Mouse (Mus musculus) forebrain, embryonic 16.5 days (tissue): ENCODE measurements at regions not wholly inside any gene's neighbourhood (a gene's known extent, or its start where the extent isn't known, plus 50 kb on each side); places are given as distances from the start of the nearest gene placed in this dataset.

Experiments used
- ATAC-seq: fragments of 200-750 bp; cut with Nextera tagmentation; 2 replicates; pipeline ENCODE4 v1.8.0; 2017; ENCODE audit warnings: mild to moderate bottlenecking, moderate library complexity
- H3K27ac ChIP-seq: fragments of 300-500 bp; sonication (generic); 2 replicates; pipeline ENCODE4 v1.5.1; 2014; ENCODE audit warnings: low read length, control low read depth
- H3K27me3 ChIP-seq: fragments of 300-500 bp; sonication (generic); replicated peaks from 2 replicates; pipeline ENCODE4 v1.6.1; 2014; ENCODE audit warnings: low read length; ENCODE audit not compliant: control insufficient read depth, insufficient read depth
- H3K36me3 ChIP-seq: fragments of 300-500 bp; sonication (generic); 2 replicates; pipeline ENCODE4 v1.6.1; 2014; ENCODE audit not compliant: control insufficient read depth, insufficient read depth
- H3K4me1 ChIP-seq: fragments of 300-500 bp; sonication (generic); replicated peaks from 2 replicates; pipeline ENCODE4 v1.6.1; 2014; ENCODE audit warnings: low read length; ENCODE audit not compliant: control insufficient read depth, insufficient read depth
- H3K4me2 ChIP-seq: fragments of 300-500 bp; sonication (generic); 2 replicates; pipeline ENCODE4 v1.6.1; 2014; ENCODE audit warnings: mild to moderate bottlenecking, low read length, control low read depth
- H3K4me3 ChIP-seq: fragments of 300-500 bp; sonication (generic); replicated peaks from 2 replicates; pipeline ENCODE4 v1.5.1; 2014; ENCODE audit warnings: mild to moderate bottlenecking, low read length, control low read depth
- H3K9ac ChIP-seq: fragments of 300-500 bp; sonication (generic); replicated peaks from 2 replicates; pipeline ENCODE4 v1.6.1; 2014; ENCODE audit warnings: low read depth, low read length, control low read depth
- H3K9me3 ChIP-seq: fragments of 300-500 bp; sonication (generic); 2 replicates; pipeline ENCODE4 v1.6.1; 2016; ENCODE audit warnings: low read length; ENCODE audit not compliant: control insufficient read depth
- WGBS: fragments of 180-500 bp; shearing (Covaris S2); extraction: QIAGEN DNeasy Blood & Tissue Kit; methylation state at CpG from one replicate; pipeline ENCODE4 v1.1.7; 2014; 5-methylcytosine and 5-hydroxymethylcytosine counted together

DNA sequence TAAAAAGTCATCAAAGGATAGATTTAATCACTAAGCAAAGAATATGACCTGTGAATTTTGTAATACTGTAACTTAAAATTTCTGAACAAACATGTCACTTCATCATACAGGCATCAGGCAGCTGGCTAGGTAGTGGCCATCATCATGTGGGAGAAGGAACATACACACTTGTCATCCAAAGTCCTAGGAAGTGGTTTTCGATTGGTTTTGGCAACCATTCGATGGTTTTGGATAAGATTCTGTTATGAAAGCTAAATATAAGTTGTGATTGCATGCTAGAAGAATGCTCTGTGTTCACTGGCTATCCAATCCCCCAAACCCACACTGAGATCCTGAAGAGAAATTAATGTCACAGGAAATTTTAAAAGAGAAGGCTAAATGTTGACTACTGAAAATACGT, 207.7 kb downstream of the Gm7489 start:
- Histone ChIP-seq H3K4me2 (no peak overlapping the region), H3K27ac (no peak overlapping the region), H3K27me3 (no peaks in the 10 kb centered on the region), H3K4me3 (no peak overlapping the region), H3K9me3 (no peaks in the 10 kb centered on the region), H3K4me1 (no peaks in the 10 kb centered on the region), H3K36me3 (no peaks in the 10 kb centered on the region), H3K9ac (no peak overlapping the region)
- ATAC-seq, result no peak
- WGBS, result 96% methylated on average over 3 of the region's 3 CpGs

GRCm38 (mm10) chr15:54097498-54097897, 212.8 kb downstream of the Gm7489 start:
- Histone ChIP-seq H3K27ac (no peak overlapping the region), H3K9me3 (no peaks in the 10 kb centered on the region), H3K9ac (no peak overlapping the region), H3K36me3 (no peaks in the 10 kb centered on the region), H3K4me1 (no peaks in the 10 kb centered on the region), H3K4me2 (no peak overlapping the region), H3K27me3 (no peaks in the 10 kb centered on the region), H3K4me3 (no peak overlapping the region)
- ATAC-seq, result no peak
- 75% methylated on average over 2 of the region's 2 CpGs for WGBS

DNA sequence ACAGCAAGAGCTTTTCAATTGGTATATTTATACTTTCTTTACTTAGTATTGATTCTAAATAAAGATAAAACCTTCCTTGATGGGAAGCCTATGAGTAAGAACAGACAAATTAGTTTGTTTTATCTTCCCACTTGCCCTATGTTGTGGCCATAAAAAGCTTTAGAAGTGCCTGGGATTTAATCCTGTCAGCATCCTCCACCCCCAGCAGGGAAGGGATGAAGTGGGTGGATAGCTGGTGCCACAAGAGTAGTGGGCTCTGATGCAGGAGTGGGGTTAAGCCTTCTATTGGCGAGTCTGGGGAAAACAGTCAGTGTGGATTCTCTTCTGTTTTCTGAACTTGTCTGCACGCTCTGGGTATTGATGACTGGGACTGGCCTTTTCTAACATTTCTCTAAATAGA, 227.7 kb downstream of the Gm7489 start:
- Histone ChIP-seq H3K27ac (no peak overlapping the region), H3K9me3 (no peaks in the 10 kb centered on the region), H3K4me2 (no peak overlapping the region), H3K9ac (no peak overlapping the region), H3K4me3 (no peak overlapping the region), H3K4me1 (no peaks in the 10 kb centered on the region), H3K36me3 (no peaks in the 10 kb centered on the region), H3K27me3 (no peaks in the 10 kb centered on the region)
- 46% methylated on average over 2 of the region's 2 CpGs for WGBS
- ATAC-seq, result no peak

DNA sequence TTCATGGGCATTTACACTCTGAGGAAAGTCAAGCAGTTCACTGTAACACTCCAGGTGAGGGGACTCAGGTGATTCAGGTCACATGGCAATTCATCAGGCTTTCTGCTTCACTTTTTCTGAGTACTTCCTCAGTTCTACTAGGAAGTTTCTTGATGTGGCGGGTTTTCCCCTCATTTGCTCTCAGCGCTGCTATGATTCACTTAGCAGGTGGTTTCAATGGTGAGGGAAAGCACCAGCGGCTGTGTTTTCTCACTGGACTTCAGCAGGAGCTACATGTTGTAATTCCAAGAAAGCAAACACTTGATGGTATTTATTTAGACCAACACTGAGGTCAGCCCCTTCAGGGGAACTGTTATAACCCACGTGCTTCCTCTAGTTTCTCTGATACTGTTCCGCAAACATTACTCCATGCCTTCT, 229.4 kb downstream of the Gm7489 start:
- Histone ChIP-seq H3K4me1 (no peaks in the 10 kb centered on the region), H3K4me3 (no peak overlapping the region), H3K4me2 (no peak overlapping the region), H3K36me3 (no peaks in the 10 kb centered on the region), H3K9ac (no peak overlapping the region), H3K9me3 (no peaks in the 10 kb centered on the region), H3K27ac (no peak overlapping the region), H3K27me3 (no peaks in the 10 kb centered on the region)
- no peak for ATAC-seq
- WGBS, result 89% methylated on average over 5 of the region's 5 CpGs

DNA sequence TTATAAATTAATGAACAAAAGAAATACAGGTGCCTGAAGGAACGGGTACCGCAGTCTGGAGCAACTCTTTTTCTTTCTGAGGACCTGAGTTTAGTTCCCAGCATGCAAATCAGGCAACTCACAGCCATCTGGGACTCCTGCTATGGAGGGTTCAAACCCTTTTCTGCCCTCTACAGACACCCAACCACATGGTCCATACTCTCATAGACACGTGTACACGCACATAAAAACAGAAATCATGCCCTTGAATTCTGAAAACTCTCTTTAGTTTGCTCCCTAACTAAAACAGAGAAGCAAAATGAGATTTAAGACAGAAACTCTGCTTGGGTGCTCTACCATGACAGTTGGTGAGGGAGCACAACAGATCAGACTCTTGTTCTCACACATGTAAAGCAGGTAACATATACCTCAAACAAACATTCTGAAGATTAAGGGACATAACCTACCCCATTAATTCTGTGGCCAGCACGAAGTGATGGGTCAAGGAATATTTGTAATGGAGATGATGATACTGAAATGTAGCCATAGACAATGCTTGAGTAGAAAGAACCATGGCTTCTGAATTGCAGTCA, 233.3 kb downstream of the Gm7489 start:
- H3K27ac ChIP-seq, result no peak overlapping the region
- H3K4me1 ChIP-seq, result no peaks in the 10 kb centered on the region
- no peak overlapping the region for H3K4me3 ChIP-seq
- no peaks in the 10 kb centered on the region for H3K9me3 ChIP-seq
- no peak overlapping the region for H3K4me2 ChIP-seq
- H3K36me3 ChIP-seq, result no peaks in the 10 kb centered on the region
- no peaks in the 10 kb centered on the region for H3K27me3 ChIP-seq
- H3K9ac ChIP-seq, result no peak overlapping the region
- no peak for ATAC-seq
- 88% methylated on average over 5 of the region's 5 CpGs for WGBS

- Histone ChIP-seq H3K36me3 (no peaks in the 10 kb centered on the region), H3K27me3 (no peaks in the 10 kb centered on the region), H3K4me3 (no peak overlapping the region), H3K9me3 (no peaks in the 10 kb centered on the region), H3K9ac (no peak overlapping the region), H3K4me1 (no peaks in the 10 kb centered on the region), H3K4me2 (no peak overlapping the region), H3K27ac (no peak overlapping the region)
- 85% methylated on average over 3 of the region's 3 CpGs for WGBS
- ATAC-seq, result no peak
Observed at GRCm38 (mm10) chr15:54120456-54120855, 235.8 kb downstream of the Gm7489 start.

DNA sequence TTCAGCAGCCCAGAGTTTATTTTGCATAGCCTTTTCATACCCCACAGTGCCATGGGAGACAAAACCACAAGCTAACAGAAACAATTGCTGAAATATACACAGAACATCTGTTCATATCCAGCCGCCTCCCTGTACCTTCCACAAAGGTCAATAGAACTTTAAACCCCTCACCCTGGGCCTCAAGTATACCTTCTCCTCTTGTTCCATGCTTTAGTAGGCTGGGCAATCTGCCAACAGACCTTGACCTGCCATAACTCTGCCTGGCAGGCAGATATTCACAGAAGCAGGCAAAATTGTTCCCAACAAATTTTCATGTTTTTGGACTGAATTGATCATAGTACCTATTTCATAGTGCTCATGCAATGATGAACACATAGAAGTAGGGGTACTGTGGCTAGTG, 279.6 kb downstream of the Gm7489 start:
- no peaks in the 10 kb centered on the region for H3K4me1 ChIP-seq
- no peaks in the 10 kb centered on the region for H3K27me3 ChIP-seq
- WGBS, result 80% methylated on average over 1 of the region's 1 CpGs

DNA sequence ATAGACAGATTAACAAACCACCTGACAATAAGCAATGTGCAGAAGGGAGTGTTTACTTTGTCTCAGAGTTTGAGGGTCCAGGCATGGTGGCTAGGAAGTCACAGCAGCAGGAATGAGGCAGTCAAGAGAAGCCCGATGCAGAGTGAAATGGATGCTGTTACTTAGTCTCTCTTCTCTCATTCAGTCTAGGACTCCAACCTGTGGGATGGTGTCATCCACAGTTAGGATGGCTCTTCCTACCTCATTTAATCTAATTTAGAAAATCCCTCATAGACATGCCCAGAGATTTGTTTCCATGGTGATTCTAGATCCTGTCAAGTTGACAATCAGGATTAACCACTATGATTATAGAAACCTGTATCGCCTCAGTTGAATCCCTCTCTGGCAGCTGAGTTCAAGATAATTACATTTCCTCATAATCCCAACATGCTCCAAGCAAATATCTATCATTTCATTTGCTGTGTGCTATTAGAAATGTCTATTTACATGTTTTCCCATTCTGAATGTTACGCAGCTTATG, 283.2 kb downstream of the Gm7489 start:
- Histone ChIP-seq H3K4me2 (no peak overlapping the region), H3K9me3 (no peaks in the 10 kb centered on the region), H3K4me1 (no peaks in the 10 kb centered on the region), H3K4me3 (no peak overlapping the region), H3K27me3 (no peaks in the 10 kb centered on the region), H3K36me3 (no peaks in the 10 kb centered on the region), H3K27ac (no peak overlapping the region), H3K9ac (no peak overlapping the region)
- no peak for ATAC-seq
- WGBS, result 58% methylated on average over 3 of the region's 3 CpGs

More for the DNA sequence above, 279.6 kb downstream of the Gm7489 start:
- H3K36me3 ChIP-seq, result no peaks in the 10 kb centered on the region
- H3K4me3 ChIP-seq, result no peak overlapping the region
- no peak for ATAC-seq
- no peak overlapping the region for H3K27ac ChIP-seq
- no peak overlapping the region for H3K9ac ChIP-seq
- H3K9me3 ChIP-seq, result no peaks in the 10 kb centered on the region
- H3K4me2 ChIP-seq, result no peak overlapping the region

DNA sequence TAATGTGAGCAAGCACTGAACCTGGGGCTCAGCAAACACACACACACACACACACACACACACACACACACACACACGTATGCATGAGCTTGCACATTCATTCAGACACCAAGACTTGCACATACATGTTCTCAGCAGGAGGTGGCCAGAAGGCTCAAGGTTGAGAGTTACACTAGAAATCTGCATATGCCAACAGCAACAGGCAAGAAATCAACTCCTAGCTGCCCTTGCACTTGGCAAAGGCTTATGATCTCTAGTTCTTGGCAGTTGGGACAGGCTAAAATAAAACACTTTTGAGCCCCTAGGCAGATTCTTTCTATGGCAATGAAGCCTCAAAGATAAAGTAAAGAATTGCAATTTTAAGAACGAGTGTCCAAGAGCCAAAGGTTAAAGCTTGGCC, 292.5 kb downstream of the Gm7489 start:
- Histone ChIP-seq H3K36me3 (no peaks in the 10 kb centered on the region), H3K27ac (no peak overlapping the region), H3K9ac (no peak overlapping the region), H3K4me3 (no peak overlapping the region), H3K9me3 (no peaks in the 10 kb centered on the region), H3K4me1 (no peaks in the 10 kb centered on the region), H3K4me2 (no peak overlapping the region), H3K27me3 (no peaks in the 10 kb centered on the region)
- 89% methylated on average over 2 of the region's 2 CpGs for WGBS
- no peak for ATAC-seq

GRCm38 (mm10) chr15:54177791-54178190, 293.1 kb downstream of the Gm7489 start:
- Histone ChIP-seq H3K9ac (no peak overlapping the region), H3K9me3 (no peaks in the 10 kb centered on the region), H3K27ac (no peak overlapping the region), H3K36me3 (no peaks in the 10 kb centered on the region), H3K4me1 (no peaks in the 10 kb centered on the region), H3K4me2 (no peak overlapping the region), H3K27me3 (no peaks in the 10 kb centered on the region), H3K4me3 (no peak overlapping the region)
- no peak for ATAC-seq
- WGBS, result 98% methylated on average over 3 of the region's 3 CpGs
